Mouse (Mus musculus): ENCODE results near the gene Kcnt2.

Gene Kcnt2

DNA sequence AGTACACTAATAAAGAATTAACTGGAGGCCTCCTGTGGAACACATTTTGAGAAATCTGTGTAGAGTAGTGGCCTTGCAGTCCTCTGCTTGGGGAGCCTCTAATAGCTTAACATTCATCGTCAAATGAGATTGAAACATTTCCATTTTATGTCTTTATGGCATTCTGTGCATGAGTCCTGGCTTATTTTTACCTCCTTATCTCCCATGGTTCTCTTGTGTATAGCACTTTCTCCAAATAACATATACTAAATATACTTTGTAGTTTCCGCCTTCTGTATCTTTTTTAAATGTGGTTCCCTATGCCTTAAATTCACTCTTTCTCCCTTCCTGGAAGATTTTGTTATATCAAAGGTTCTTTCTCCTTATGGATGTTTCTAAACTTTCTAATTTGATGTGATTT lies 246.3 kb downstream of the Kcnt2 start:
- DNase-seq (ENCODE audit: low spot score): no peak

DNA sequence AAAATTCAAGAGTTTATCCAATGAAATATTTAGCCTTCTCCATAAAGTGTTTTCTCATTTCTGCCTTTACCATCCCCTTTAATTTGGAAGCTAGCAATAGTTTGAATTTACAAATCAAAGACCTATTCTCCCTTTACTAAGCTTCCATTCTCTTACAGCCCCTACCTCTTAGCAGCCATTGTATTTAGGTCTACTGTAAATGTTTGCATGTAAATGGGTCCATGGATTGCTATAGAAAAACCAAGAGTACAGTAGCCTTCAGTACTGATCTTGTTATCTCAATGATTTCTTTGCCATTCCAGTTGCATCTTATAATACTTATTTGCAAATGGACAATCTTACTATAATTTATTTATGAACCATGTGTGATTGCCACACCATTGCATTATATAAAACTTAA lies 267.5 kb downstream of the Kcnt2 start:
- DNase-seq (ENCODE audit: low spot score): no peak

DNA sequence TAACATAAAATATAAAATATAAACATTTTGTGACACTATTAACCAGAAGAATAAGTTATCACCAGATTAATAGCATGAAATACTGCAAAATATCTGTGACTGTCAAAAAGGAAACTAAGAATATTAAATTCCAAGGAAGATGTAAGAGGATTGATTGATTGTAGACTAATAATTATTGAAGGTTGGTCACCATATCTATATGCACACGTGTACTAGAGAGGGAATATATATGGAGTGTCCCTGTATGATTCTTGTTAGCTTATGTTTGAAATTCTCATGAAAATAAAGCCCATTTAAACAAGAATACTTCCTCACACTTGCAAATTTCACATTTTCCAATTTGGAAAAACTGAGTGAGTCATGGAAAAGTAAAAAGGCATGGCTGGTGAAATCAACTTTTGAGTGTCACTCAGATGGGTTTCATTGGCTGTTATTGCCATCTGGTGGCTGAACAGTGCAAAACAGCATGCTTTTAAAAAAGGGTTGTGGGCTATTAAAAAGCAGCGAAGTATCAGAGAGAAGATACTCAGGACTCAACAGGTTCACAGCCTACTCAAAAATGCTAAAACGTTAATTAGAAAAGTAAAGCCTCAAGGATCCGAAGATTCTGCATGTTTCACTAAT lies 285.4 kb downstream of the Kcnt2 start:
- DNase-seq (ENCODE audit: low spot score): peak; percentile 3

DNA sequence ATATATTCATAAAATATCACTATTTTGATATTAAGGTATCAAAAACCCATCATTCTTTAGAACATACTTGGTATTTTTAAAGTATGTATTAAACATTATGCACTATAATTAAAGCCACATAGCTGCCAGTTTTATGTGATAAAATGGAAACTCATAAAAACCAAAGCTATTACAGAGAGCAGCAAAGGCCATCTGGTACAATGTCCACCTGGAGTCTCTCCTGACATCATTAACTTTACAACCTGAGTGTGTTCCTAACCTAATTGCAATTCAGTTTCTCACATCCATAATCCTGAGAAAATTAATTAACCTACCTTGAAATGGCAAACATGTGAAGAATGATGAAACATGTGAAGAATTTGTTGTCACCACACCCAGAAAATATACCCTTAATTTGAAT lies 288.9 kb downstream of the Kcnt2 start:
- DNase-seq (ENCODE audit: low spot score): no peak

DNA sequence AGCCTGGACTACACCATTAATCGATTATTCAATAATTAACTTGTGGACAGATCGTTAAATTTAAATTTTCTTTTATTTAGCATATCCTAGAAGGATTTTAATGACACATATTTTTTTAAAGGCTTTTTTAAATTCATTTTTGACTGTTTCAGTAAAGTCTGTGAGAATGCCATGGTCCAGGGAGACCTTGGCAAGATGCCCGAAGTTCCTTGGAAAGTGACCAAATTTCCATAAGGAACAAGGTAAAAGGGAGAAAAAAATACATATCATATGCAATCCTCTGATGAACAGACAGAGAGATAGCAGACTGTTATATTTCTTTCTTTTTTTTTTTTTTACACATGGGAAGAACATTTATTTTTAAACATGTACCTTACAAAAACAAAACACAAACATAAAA lies 296.1 kb downstream of the Kcnt2 start:
- DNase-seq (ENCODE audit: low spot score): no peak

DNA sequence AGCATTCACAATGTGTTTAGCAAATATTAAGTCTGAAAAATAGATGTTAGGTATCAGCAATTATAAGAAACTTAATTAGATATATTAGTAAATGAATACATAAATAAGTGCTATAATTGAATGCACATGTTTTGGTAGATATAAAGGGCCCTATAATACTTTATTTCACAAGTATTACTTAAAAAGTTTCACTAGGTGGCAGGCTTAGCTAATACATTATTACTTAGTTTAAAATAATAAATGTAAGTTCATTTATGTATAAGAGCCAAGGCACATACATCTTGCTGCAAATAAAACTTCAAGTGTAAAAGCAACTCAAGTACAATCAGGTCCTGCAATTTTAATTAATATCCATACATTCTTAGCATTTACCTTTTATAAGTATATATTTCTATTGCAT lies 302.8 kb downstream of the Kcnt2 start:
- DNase-seq (ENCODE audit: low spot score): no peak

DNA sequence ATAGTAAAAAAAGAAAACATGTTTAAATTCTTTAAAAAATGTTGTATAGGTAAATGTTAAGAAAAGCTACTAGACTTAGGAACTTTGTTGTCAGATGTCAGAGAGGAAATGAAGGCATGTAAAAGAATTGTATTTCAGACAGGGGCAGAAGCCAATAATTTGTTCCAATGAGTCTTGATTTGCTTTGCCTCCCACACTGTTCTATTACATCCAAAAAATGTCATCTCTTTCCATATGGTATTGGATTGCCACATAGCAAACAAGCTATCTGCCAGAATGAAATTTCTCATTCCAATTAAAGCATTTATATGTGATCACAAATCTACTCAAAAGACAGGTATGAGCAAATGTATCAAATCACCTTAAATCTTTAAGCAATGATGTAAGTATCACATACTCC lies 314.8 kb downstream of the Kcnt2 start:
- no peak for DNase-seq (ENCODE audit: low spot score)

DNA sequence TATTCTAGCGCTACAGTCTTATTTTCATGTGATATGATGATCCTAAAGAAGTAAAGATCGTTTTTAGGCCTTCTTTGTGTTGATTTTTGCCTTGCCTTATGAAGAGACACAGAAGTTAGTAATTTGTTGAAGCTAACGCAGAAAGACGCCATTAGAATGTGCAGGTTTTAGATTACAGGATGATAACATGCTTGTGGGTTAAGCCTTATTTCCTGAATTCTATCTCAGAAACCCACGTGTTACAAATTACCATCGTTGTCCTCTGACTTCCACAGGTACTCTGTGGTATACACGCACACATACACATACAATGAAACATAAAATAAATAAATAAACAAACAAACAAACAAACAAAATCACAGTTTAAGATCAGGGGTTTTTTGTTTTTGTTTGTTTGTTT lies 326.2 kb downstream of the Kcnt2 start:
- DNase-seq (ENCODE audit: low spot score): no peak

DNA sequence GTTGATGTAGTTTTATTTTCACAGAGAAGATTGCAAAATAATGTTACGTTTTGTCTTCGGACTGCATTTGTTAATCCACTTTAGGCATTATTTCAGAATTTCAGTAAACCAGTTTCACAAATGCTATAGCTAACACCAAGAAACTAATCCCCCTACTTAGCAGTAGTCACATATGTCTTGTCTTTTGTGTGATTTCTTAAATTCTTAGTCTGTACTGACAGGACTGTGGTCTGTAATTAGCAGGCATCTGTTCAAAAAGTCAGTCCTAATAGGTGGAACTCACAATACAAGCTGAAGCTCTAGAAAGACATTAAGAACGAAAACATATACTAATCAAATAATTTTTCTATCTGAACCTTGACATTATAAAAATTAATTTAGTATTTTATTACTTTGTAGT lies 332.6 kb downstream of the Kcnt2 start:
- no peak for DNase-seq (ENCODE audit: low spot score)

DNA sequence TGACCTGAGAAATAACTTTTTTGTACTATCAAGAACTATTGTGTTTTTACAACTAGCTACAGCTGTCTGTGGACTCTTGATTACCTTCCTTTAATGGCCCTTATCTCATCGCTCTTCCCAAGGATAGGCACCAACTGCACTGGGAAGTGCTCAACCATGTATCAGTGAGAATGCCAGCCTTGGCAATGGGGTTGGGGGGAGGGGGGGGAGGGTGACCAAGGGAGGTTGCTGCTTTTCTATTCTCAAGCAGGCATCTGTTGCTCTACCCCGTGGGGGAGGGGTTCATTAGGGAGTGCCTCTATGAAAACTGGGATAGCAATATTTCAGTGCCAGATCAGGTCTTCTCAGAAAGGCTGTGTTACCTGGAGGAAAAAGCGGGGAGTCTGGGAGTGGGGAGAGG lies 342.3 kb downstream of the Kcnt2 start:
- DNase-seq (ENCODE audit: low spot score): no peak

DNA sequence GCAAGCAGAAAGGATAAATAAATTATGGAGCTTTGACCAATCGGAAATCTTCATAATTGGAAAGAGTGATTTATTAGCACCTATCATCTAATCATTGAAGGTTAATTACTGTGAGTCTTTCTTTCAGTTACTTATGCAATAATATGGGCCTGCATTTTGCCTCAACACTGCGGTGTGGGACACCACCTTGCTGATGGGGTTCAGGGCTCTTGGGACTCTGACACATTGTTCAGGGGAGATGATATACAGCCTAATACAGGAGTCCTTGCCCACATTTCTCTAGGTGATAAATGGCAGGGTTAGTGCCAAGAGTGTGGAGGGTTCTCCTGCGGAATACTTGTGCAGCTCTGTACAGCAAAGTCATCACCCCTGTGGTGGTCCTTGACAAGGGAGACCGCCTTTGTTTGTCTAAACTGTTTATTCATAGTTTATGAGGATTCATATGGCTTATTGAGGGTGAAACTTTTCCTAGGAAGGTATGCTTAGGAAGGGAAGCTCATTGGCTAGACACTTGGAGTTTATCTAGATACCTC lies 362.9 kb downstream of the Kcnt2 start:
- DNase-seq (ENCODE audit: low spot score): no peak

DNA sequence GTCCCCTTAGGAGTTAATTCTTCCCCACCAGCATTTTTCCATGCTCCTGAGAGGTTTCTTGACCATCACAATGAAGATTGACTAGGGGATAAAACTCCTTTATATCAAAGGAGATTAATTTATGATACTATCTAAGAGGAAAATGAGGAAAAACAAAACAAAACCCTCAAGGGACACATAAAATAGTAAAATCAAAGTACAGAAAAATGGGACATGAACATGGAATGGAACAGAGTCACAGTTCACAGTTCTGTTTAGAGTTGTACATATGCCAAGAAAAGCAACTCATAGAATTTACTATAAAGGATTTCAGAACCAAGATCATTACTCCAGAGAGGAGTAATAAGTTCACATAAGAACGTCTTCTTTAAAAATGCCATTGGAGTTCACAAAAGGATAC lies 367.1 kb downstream of the Kcnt2 start:
- no peak for DNase-seq (ENCODE audit: low spot score)

DNA sequence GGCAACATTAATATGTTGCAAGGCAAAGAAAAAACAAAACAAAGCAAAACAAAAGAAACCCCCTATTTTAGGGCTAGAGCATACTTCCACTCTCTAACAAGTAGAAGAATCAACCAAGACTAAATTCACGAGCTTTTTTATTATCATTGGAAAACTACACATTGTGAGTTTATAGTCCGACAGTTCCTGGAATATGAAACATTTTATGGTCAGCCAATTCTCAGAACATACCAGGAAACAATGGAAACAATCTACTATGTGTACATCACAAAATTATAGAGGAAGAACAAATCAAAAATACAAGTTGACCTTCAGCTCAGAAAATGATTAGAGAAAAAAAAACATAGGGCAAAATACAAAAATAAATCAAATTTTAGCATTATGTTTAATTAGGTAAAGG lies 368.9 kb downstream of the Kcnt2 start:
- no peak for DNase-seq (ENCODE audit: low spot score)

DNA sequence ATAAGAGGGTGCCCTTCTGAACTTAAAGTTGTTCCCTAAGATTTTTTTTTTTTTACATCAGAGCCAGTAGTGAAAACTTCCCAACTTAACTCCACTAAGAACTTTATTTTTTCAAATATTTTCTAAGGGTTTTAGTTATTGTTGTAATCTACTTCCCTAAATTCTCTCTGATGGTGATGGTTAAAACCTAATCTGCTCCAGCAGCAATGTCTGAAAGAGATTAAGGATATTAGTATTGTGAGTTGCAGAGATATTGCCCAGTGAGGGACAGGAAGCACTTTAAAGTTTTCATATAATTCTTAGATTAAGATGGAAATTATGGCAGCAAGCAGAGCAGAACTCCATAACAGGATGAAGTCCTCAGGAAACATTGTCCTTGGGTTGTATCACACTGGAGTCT lies 372.2 kb downstream of the Kcnt2 start:
- DNase-seq (ENCODE audit: low spot score): no peak

DNA sequence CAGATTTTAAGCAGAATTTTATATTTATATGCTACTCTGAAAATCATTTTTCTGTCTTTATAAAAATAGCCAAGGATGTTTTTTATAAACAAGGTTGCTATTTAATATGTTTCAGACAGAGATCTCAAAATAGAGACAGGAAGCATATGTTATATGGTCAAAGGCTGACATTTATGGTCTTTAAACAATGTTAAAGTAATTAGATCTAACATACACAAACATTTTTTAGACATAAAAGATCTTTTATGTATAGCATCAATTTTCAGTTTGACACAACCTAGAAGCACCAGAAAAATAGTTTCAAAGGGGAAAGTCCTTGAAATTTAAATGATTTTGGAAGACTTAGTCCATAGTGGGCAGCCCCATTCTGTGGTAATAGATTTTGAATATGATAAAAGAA lies 379.0 kb downstream of the Kcnt2 start:
- DNase-seq (ENCODE audit: low spot score): no peak

DNA sequence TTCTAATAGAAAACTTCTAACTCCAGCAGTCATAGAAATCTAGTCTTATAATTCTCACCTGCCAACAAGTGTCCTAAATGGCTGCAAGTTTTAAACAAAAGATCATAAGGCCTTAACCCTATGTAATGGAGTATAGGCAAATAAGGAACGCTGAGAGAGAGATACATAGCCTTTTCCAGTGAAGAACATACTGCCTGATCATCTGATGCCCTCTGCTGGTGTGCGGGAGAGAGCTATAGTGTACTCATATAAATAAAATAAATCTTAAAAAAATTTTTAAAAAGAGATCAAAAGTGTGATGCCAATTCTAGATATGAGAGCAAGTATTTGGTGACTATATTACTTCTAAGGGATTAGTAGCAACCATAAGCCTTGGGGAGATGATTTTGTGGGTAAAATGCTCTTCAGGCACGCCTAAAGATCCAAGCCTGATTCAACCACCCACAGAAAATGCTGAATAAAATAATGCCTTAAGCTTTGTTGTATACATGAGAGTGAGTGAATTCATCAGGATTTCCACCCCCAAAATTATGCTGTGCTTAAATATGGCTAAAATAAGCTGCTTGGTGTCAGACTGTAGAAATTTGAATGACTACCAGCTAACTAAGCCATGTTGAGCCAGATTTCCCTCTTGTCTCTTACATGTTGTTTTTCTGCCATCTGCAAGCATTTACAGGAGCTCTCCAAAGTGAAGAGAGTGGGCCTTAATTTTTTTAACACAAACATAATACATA lies 413.8 kb downstream of the Kcnt2 start:
- DNase-seq (ENCODE audit: low spot score): no peak

DNA sequence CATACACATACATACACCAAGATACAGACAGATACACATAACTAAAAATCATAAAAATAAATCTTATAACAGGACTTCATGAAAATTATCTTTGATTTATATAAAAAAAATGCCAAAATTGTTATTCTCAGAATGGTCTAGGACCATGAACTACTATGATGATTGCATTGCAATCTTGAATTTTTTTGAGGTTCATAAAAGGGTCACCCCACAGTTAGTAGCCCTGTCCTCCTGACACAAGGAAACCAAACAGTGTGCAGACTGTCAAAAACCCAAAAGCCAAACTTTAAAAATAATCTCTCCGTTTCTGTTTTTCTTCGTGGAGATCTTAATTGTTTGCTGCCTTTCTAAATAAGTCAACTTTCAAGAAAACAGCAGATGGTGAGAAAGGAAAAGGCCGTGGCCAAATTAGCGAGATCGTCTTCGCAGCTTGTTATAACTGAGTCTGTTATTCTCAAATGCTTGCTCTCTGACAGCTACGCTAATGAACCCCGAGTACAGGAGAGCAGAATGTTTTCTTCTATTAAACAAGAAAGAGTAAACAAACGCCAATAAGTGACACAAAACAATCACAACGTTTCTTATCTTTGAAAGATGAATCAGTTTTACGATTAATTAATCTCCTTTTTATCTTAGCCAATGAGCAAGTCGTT lies 414.9 kb downstream of the Kcnt2 start:
- no peak for DNase-seq (ENCODE audit: low spot score)

DNA sequence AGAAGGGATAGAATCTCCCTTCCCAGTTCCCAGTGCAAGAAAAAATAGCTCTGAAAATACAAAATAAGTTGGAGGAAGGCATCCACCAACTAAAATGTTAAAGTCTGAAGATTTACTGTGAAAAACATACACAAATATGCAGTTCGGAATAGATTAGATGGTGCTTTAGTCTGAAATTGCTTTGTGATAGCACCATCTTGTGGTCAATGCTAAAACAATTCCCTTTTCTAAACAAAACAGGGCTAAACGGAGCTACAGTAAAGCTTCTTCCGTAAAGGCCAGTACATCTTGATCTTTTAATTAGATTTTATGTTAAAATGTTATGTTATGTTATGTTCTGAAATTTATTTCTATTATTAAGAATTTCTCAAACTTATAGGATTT lies 415.4 kb downstream of the Kcnt2 start:
- no peak for DNase-seq (ENCODE audit: low spot score)

Data from lung, postnatal 25 days (tissue).